Mouse (Mus musculus): Measurements from ENCODE around the gene Notum. TPM values are rescaled to one million over a fixed set of nuclear protein-coding genes. Genes with fewer than 3 reads are reported as not detected.

Notum gene
- 13.0 and 16.6 TPM in 2 replicates for polyA plus RNA-seq (2012; rRNA removed)

GRCm38 (mm10) chr11:120661076-120661460, at the start of gene Notum:
TSS of gene Notum (minus strand) at chr11:120661175.
- DNase-seq (ENCODE audit: low spot score) = no peak

GRCm38 (mm10) chr11:120710672-120711071, 49.7 kb upstream of the Notum start:
- DNase-seq (ENCODE audit: low spot score) = no peak

GRCm38 (mm10) chr11:120709551-120709950, 48.6 kb upstream of the Notum start:
- no peak for DNase-seq (ENCODE audit: low spot score)

GRCm38 (mm10) chr11:120707969-120708368, 47.0 kb upstream of the Notum start:
- no peak for DNase-seq (ENCODE audit: low spot score)

- DNase-seq (ENCODE audit: low spot score) = no peak
Observed at GRCm38 (mm10) chr11:120707225-120707624, 46.2 kb upstream of the Notum start.

GRCm38 (mm10) chr11:120706120-120706519, 45.1 kb upstream of the Notum start:
- no peak for DNase-seq (ENCODE audit: low spot score)

- no peak for DNase-seq (ENCODE audit: low spot score)
Observed at GRCm38 (mm10) chr11:120704486-120705325, 43.7 kb upstream of the Notum start.

GRCm38 (mm10) chr11:120703696-120704454, 42.9 kb upstream of the Notum start:
- no peak for DNase-seq (ENCODE audit: low spot score)

- DNase-seq (ENCODE audit: low spot score) = no peak
Observed at GRCm38 (mm10) chr11:120697741-120698140, 36.8 kb upstream of the Notum start.

GRCm38 (mm10) chr11:120696568-120696967, 35.6 kb upstream of the Notum start:
- DNase-seq (ENCODE audit: low spot score) = no peak

GRCm38 (mm10) chr11:120695641-120696040, 34.7 kb upstream of the Notum start:
- no peak for DNase-seq (ENCODE audit: low spot score)

- DNase-seq (ENCODE audit: low spot score) = no peak
Observed at GRCm38 (mm10) chr11:120695184-120695583, 34.2 kb upstream of the Notum start.

- no peak for DNase-seq (ENCODE audit: low spot score)
Observed at GRCm38 (mm10) chr11:120693461-120693860, 32.5 kb upstream of the Notum start.

- no peak for DNase-seq (ENCODE audit: low spot score)
Observed at GRCm38 (mm10) chr11:120692471-120693011, 31.6 kb upstream of the Notum start.

- no peak for DNase-seq (ENCODE audit: low spot score)
Observed at GRCm38 (mm10) chr11:120689365-120689764, 28.4 kb upstream of the Notum start.

GRCm38 (mm10) chr11:120686650-120687272, 25.8 kb upstream of the Notum start:
- no peak for DNase-seq (ENCODE audit: low spot score)

GRCm38 (mm10) chr11:120684660-120685059, 23.7 kb upstream of the Notum start:
- no peak for DNase-seq (ENCODE audit: low spot score)

GRCm38 (mm10) chr11:120684086-120684485, 23.1 kb upstream of the Notum start:
- no peak for DNase-seq (ENCODE audit: low spot score)

- DNase-seq (ENCODE audit: low spot score) = no peak
Observed at GRCm38 (mm10) chr11:120683536-120683935, 22.6 kb upstream of the Notum start.

GRCm38 (mm10) chr11:120682683-120683082, 21.7 kb upstream of the Notum start:
- DNase-seq (ENCODE audit: low spot score) = no peak

- no peak for DNase-seq (ENCODE audit: low spot score)
Observed at GRCm38 (mm10) chr11:120679909-120680308, 18.9 kb upstream of the Notum start.

- no peak for DNase-seq (ENCODE audit: low spot score)
Observed at GRCm38 (mm10) chr11:120676951-120677350, 16.0 kb upstream of the Notum start.
